Mouse (Mus musculus) v-Abl transformed pro-B cells (cell line): ENCODE measurements at regions not wholly inside any gene's neighbourhood (a gene's known extent, or its start where the extent isn't known, plus 50 kb on each side); places are given as distances from the start of the nearest gene placed in this dataset.

Experiments used
- in situ Hi-C, 2 experiments: fragments of 400-800 bp; cut with MboI; formaldehyde crosslinking; loops; one replicate each; pipeline ENCODE4 v1.15.1; 2025; ENCODE audit not compliant: unreplicated experiment in 2 of 2

DNA sequence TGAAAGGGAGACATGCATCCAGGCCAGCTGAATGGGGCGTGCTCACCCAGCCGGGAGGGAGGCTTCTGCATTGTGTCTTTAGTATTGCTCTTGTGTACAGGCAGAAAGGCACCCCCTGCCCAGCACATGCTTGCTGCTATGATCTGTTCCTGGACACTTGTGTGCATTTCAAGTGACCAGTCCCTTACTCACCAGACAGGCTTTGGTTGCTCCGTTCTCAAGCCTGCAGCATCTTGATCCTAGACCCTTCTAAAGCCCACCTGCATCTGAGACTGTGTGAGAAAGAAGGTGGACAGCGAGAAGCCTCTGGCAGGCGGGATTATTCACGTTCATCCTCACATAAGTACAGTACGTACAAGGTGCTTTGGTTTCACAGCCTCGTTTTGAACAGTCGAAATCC is 336.5 kb upstream of the Sall1 start:
- in situ Hi-C loops: no loop called here

DNA sequence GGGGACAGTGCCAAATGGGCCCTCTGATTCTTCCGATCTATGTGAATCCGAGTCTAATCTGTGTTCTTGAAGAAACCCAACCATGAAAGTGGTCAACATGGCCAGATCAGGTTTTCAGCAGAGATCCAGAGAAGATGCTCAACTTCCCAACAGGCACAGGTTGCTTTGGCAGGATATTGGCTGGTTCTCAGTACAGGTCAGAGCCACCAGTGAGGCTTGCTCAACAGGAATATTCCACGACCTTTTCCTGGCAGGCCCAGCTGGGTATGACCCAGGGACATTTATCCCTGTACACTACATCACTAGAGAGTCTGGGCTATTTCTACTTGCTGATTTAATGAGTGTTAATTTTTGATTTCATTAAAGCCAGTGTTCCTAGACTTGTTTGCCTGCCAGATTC is 328.8 kb upstream of the Sall1 start:
- in situ Hi-C loops: no loop called here

DNA sequence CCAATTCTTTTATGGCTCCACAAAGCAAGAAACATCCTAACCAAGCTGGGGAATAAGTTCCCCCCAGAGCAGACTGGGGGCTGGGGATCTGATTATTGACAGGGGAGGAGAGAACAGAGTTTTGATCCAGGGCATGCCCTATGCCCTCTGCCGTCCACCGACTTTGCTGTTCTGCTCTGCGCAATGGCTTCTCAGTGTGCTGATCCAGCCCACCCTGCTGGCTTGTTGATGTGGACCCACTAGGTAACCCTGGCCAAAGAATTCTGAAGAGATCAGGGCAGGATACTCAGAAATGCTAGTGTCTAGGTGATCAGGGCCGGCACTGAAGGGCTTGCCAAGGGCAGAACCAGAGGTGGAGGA is 327.8 kb upstream of the Sall1 start:
- in situ Hi-C loops: no loop called here

DNA sequence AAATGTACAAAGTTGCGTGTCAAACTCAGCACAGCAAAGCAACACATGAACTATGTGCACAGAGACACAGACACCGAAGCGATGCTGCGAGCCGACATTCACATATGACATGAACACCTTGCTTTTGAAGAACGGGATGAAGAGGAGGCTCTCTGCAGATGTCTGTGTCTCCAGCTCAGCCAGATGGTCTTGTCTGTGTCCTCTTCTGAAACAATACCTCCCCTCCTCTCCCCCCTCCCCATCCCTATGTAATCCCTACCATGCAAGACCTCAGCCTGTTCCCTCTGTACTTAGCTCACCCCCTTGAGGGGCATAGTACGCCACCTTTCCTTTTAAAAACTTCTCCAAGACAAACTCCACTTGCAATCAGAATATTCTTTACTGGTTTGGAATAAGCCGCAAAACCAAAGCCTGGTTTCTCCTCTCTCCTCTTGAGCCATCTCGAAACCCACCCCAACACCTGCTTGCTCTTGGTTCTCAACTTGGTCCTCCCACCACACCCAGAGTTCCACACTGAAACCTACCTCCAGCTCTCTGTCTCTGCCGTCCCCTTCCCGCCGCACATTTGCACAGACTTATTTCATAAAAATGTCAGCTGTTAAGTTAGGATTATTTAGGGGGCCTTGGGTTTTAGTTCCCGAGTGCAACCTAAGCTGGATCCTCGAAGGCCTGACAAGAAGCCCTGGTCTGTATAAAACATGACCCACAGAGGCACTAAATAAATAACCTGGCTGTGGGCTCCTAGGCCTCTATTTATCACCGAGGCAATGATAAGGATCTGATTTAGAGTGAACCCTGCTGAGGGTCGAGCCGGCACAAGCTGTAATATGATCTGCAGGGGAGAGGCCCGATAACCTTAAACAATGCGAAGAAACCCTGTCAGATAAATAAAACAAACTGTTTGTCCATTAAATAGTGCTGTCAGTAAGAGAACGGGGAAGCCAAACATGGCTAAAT is 327.1 kb upstream of the Sall1 start:
- in situ Hi-C loops: no loop called here

DNA sequence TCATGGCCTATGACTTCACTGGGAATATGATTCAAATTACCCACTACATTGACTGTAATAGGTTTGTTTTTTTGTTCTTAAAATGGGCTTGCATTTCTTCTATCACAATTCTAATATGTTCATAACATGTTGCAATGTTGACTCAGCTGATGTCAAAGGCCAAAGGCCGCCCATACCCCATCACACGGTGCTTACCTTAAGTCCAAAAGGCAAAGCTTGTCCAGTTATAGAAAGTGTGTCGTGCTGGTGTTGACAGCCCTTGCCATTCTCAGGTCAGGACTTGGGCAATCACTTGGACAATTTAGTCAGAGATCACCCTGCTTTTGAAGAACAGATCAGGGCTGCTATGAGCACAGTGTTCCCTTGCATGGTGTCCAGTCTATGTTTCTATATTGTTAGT is 321.5 kb upstream of the Sall1 start:
- in situ Hi-C loops: no loop called here

DNA sequence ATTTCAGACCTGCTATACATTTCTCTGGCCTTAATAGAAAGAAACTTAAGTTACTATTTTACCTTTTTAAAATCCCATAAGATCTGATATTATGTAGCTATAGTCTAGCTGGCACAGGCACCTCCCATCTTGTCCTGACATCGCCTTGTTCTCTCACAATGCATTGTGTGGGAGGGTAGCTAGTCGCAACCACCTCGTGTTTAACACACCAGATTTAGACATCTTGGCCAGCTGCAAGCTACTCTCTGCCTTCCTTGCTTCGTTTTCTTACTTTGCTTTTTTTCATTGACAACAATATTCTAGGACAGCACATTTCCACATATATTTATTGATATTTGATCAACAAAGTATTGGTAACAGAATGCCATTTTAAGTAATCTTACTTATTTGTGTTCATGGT is 314.4 kb upstream of the Sall1 start:
- in situ Hi-C loops: no loop called here

DNA sequence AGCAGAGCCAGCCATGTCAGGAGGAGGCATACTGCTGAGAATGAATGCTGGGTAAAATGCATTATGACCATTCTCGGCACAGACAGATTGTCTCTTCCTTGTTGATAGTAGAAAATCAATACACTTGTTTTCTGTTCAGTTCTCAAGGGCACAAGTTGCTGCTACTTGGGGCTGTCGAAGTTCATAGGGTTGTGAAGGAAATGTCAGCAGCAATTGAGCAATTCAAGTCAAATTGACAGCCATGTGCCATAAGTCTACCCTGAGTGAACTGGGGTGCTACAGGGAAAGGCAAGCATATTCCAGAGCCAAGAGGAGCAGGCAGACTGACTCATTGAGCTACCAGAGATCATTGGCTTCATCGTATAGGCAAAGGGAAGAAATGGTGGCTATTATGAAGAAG is 301.6 kb upstream of the Sall1 start:
- in situ Hi-C loops: no loop called here

DNA sequence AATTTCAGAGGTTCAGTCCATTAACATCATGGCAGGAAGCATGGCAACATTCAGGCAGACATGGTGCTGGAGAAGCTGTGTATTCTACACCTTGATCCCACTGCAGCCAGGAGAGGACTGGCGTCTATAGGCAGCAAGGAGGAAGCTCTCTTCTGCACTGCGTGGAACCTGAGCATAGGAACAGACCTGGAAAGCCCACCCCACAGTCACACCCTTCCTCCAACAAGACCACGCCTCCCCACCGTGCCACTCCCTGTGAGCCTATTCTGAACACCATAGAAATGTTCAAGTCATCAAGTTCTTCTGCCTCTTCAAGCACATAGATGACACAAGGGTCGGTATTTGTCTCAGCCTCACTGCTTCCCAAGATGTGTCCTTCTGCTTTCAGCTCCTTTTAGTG is 297.7 kb upstream of the Sall1 start:
- in situ Hi-C loops: no loop called here

DNA sequence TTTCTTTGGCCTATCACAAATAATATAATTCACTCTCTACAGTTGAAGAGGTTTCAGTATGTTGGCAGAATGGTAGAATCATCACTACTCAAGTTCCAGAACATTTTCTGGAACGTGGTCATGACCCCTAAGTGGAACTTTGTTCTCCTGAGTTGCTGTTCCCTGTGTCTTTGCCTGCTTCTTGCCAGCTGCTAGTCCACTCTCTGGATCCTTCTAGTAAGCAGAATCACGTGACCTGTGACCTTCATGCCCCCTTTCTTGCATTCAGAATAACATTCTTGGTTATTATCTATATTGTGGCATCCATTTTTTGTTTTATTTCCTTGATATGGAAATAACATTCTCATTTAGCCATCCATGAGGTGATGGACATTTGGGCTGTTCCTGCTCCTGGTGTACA is 291.5 kb upstream of the Sall1 start:
- in situ Hi-C loops: no loop called here

DNA sequence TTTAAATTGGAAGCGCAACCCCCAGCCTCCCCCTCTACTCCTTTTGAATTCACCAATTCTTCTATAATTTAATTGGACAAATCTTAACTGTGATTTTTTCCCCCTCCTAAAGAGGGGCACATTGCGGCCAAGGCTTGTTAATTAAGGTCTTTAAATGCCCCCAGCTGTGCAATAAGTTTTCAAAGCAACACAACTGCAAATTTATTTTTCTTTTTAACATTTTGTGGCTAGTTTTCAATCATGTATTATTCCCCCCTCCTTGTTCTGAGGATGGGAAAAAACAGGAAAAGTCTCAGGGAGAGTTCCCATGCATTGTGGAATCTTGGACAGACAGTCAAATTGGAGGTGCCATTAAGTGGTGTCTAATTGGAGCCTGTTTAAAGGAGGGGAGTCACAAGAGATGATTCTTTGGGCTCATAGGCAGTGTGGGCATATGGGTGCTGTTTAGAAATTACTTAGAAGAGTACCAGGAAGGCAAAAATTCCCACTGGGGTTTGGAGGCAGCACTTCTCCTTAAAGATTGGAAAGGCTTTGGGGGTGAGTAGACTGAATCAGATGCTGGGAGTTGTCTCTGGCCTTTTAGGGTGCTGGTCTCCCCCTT is 281.9 kb upstream of the Sall1 start:
- in situ Hi-C loops: no loop called here

DNA sequence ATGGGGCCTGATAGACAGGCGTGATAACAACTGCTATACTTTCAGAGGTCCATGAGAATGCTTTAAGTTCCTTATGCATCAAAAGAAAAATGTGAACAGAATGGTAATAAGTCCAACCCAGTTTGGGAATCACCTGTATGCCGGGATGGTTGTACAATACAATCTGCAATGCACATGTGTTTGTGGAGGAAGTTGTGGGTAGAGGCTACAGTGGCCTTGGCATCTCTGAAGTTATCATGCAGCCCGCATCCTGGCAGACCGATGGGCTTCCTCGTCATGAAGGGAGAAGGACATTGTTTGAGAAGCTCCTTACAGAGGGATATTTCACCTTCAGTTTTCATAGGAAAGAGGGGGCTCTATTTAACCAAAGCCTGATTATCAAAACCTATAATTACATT is 281.3 kb upstream of the Sall1 start:
- in situ Hi-C loops: no loop called here

DNA sequence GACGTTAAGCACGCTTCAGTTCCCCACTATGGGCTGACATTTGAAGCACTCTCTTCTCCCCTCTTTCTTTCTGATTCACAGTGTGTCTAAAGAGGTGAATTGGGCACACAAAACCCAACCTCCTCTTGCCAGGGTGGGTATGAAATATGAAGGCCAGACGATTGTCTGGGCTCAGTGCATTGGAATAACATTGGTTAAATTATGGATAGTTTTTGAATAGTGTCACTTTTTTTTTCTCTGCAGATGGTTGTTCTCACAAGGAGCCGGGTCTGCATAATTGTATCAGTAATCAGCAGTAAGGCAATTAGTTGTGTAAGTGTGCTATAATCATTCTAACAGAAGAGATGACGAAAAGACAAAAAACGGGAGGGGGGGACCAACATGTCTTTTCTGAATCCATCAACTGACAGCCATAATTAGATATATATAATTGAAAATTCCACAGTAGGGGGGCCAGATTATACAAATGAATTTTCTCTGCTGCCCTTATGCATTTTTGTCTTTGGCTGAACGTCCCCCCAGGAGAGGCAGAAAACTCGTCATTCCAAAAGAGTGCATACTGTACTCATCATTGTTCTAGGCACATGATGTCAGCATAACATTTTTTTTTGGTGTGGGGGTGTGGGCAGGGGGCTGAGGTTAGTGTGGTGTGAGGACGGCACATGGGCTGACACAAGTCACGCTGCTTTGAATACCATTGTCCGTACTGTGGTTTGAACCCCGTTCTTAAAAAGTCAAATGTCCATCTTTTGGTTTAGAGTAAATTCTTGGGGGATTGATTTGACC is 280.7 kb upstream of the Sall1 start:
- in situ Hi-C loops: no loop called here

DNA sequence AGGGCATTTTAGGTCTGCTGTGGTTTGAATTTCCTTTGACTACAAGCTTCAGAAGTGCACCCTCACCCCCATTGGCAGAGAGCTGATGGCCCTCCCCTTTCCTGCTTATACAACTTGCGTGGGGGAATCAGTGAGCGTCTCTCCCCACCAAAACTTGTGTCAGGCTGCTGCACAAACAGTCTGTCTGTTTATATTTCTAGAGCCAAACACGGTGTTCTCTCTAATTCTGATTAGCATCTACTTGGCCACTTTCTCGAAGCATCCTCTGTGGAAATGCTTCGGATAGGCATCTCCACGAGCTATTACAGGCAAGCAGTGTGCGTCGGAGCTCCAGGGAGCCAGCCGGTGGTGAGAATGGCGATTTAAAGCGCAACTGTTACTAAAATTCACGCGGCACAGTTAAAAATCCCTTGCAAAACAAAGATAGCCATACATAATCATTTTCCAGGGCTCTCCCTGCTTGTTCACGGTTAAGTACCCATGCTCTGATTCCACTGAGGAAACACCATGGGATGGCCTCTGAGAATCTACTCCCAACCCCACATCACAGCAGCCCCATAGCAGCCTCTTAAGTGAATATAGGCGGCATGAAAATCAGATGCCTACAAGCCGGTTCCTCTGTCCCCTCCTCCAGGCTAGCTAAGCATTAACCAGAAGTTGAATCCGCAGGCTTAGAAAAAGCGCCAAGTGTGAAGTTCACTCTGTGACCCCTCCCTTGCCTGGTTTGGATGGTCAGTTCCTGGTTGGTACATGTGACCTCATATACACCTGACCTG is 273.7 kb upstream of the Sall1 start:
- in situ Hi-C loops: no loop called here

DNA sequence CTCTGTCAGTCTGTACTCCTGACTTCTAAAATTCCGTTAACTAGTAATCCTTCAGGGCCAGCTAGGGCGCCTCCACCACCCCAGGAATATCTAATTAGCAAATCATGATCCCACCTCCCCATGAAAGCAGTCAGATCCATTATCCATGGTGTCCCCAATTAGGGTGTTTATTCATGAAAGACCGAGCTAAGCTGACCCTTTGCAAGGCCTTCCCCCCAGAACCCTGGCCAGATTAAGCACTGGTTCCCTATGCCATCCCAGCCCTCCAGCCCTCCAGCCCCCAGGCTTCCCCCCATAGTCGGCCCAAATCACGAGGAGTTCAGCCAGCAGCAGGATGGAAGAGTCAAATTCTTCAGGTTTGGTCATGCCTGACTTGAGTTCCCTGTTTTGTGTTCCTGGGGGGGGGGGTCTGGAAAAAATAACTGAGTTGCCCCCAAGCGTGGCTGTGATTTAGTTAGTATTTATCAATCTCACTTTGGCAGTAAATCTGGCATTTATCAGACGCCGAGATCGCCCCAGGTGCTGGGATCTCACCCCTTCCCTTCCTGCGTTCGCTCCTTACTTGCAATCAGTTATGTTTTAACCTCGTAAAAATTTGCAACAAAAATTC is 272.7 kb upstream of the Sall1 start:
- in situ Hi-C loops: no loop called here

DNA sequence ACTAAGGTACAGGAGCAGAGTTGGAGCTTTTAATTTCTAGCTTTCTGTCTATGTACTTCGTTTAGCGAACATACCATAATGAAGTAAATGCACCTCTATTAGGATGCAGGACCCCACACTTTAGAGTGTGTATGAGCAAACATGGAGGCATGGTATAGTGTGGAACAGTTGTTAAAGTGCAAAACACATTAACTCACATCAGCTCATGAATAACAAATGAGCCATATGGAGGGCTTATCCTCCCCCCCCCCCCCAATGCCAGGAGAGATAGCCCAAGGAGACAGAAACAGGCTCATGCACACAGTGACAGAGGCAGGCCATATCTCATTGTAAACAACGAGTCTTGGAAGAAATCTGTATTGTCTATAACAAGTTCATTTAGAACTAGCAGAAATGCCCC is 270.9 kb upstream of the Sall1 start:
- in situ Hi-C loops: no loop called here

DNA sequence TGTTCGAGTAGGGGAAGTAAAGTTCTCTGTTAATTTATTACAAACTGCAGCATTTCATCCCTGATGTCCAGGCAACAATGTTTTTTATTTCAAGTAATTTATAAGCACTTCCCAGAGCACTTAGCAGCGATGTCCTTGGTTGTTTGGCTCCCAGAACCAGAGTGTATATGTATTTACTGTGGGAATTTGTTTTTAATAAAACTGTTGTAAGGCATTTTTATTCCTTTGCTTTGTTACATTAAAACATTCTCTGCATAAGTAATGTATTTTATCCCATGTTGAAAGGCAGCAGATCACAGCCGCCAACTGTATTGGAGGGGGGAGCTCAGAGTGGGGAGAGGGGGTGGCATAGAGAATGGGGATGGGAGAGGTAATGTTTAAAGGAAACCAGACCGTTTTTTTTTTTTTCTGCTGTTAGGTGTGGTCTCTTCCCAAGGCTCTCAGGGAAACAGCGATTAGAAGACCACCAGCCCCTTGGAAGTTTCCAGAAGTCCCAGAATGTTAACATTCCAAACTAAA is 266.8 kb upstream of the Sall1 start:
- in situ Hi-C loops: no loop called here

DNA sequence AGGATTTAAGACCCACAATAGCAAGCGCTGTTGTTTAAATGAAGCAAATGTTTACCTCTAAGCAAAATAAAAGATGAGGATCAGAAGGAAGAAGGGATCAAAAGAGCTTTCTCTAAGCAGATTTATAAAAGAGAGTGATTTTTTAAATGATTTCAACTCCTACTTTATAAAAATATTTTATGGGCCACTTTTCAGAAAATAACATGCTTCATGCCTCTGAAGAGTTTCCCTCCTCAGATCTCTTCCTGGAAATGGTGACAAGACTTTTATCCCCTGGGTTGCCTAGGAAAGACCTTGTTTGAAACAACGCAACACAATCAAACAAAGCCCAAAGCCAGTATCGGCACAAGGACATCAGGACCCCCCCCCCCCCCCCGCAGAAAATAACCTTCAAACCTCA is 265.6 kb upstream of the Sall1 start:
- in situ Hi-C loops: no loop called here

DNA sequence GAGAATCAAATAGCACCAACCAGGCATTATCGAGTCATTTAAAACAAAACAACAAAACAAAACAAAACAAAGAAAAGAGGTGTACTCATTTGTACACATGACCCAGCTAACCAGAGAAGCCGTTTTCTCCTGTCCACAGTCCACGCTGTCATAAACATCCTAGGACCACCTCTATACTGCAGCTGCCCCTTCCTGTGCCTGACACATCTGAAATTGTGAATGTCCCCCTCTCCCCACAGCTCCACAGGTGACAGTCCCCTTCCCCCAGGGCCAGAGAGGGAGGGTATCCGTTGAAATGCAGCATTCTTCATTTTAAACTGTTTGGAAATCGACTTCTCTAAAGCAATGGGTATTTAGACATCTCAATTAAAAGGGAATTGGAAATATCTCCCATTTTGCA is 265.0 kb upstream of the Sall1 start:
- in situ Hi-C loops: no loop called here

DNA sequence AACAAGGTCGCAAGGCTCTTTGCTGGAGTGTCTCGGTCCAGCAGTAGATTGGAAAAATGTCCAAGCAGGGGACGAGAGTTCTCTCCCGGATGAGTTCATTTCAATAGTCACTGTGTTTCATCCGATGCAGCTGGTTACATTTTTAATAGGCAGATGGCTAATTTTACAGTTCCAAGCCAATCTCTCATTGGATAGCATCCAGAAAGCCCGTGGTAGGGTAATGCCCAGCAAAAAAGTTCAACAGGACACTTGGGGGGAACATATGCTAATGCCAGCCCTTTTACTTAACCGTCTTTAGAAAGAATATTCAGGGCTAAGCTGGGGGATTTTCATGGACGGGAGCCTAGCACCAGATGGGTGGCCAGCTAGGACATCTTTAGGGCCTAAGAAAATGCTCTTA is 264.6 kb upstream of the Sall1 start:
- in situ Hi-C loops: no loop called here

DNA sequence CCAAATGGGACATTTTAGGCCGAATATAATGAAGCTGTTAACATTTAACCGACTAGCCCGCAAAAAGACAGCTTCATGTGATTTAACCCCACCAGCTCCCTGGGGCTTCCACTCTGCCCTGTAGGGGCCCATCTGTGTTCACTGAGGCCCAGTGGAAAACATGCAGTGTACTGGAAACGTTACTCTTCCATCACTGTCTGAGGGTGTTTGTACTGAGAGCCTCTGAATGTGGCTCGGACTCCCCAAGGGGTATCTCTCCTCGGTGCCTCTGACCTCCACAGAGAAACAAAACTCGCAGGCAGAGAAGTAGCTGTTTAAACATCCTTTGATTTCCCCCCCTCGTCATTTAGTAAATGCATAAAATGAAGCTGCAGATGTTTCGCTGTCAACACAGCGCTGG is 263.6 kb upstream of the Sall1 start:
- in situ Hi-C loops: no loop called here
